Mouse (Mus musculus) G1E-ER4 (cell line): ENCODE data around the gene Grsf1. TPM values are rescaled to one million over a fixed set of nuclear protein-coding genes. Genes with fewer than 3 reads are reported as not detected.

Experiments
- GATA1 ChIP-seq: IDR thresholded peaks from one replicate; pipeline ENCODE4 v1.8.0; 2012; ENCODE audit warnings: low read length, inconsistent platforms
- polyA plus RNA-seq: library from polyadenylated mRNA; stranded (reverse); fragments of >175 nt; gene quantifications from 2 replicates; pipeline ENCODE4 v1.2.3, GENCODE M21; 2012

Grsf1 gene
- polyA plus RNA-seq, 1 experiment = 76.2 TPM

GRCm38 (mm10) chr5:88663151-88663550 is 12.8 kb downstream of the Grsf1 start:
- no peak for TF ChIP-seq GATA1

- no peak for TF ChIP-seq GATA1
These were observed 18.1 kb downstream of the Grsf1 start for GRCm38 (mm10) chr5:88657868-88658267.

GRCm38 (mm10) chr5:88652589-88652988 is 23.4 kb downstream of the Grsf1 start:
- TF ChIP-seq GATA1 = no peak

- peak; percentile 15 for TF ChIP-seq GATA1
These were observed 26.5 kb downstream of the Grsf1 start for GRCm38 (mm10) chr5:88649250-88650173.

GRCm38 (mm10) chr5:88645405-88645804 is 30.6 kb downstream of the Grsf1 start:
- no peak for TF ChIP-seq GATA1

- TF ChIP-seq GATA1 = no peak
These were observed 31.1 kb downstream of the Grsf1 start for GRCm38 (mm10) chr5:88644901-88645300.

- TF ChIP-seq GATA1 = no peak
These were observed 32.5 kb downstream of the Grsf1 start for GRCm38 (mm10) chr5:88643491-88643890.

- no peak for TF ChIP-seq GATA1
These were observed 33.2 kb downstream of the Grsf1 start for GRCm38 (mm10) chr5:88642786-88643185.

GRCm38 (mm10) chr5:88634076-88634475 is 41.9 kb downstream of the Grsf1 start:
- no peak for TF ChIP-seq GATA1

- no peak for TF ChIP-seq GATA1
These were observed 43.5 kb downstream of the Grsf1 start for GRCm38 (mm10) chr5:88632463-88632862.

GRCm38 (mm10) chr5:88631545-88631944 is 44.4 kb downstream of the Grsf1 start:
- TF ChIP-seq GATA1 = no peak

GRCm38 (mm10) chr5:88630883-88631282 is 45.1 kb downstream of the Grsf1 start:
- TF ChIP-seq GATA1 = no peak

GRCm38 (mm10) chr5:88629987-88630386 is 46.0 kb downstream of the Grsf1 start:
- no peak for TF ChIP-seq GATA1

- TF ChIP-seq GATA1 = no peak
These were observed 46.8 kb downstream of the Grsf1 start for GRCm38 (mm10) chr5:88629125-88629524.

- no peak for TF ChIP-seq GATA1
These were observed 48.4 kb downstream of the Grsf1 start for GRCm38 (mm10) chr5:88627545-88627944.

- TF ChIP-seq GATA1 = no peak
These were observed 59.0 kb downstream of the Grsf1 start for GRCm38 (mm10) chr5:88616988-88617387.

- TF ChIP-seq GATA1 = no peak
These were observed 61.8 kb downstream of the Grsf1 start for GRCm38 (mm10) chr5:88614129-88614528.

Other genes with a start within 250 kb of the Grsf1 start
- gene Ambn, start 220.2 kb downstream of the Grsf1 start, polyA plus RNA-seq = not detected in 2 replicates
- not detected in 2 replicates for gene Enam, start 188.2 kb downstream of the Grsf1 start, polyA plus RNA-seq
- gene Jchain, start 148.3 kb downstream of the Grsf1 start, polyA plus RNA-seq = not detected in 2 replicates
- 67.7 and 83.9 TPM in 2 replicates for gene Utp3, start 121.7 kb downstream of the Grsf1 start, polyA plus RNA-seq
- 2.9 and 3.5 TPM in 2 replicates for gene Rufy3, start 111.1 kb downstream of the Grsf1 start, polyA plus RNA-seq
- gene Mob1b, start 44.7 kb upstream of the Grsf1 start, polyA plus RNA-seq = 31.6 and 33.0 TPM in 2 replicates
- gene Dck, start 88.8 kb upstream of the Grsf1 start, polyA plus RNA-seq = 5.9 and 8.0 TPM in 2 replicates
- not detected in 2 replicates for gene Slc4a4, start 210.6 kb upstream of the Grsf1 start, polyA plus RNA-seq